Mouse (Mus musculus): Measurements from ENCODE around the gene Ccn2.

Gene Ccn2

GRCm38 (mm10) chr10:24640186-24640875 is 45.1 kb downstream of the Ccn2 start:
- no peak for DNase-seq (ENCODE audit: low read depth, low spot score)

GRCm38 (mm10) chr10:24641416-24642140 is 46.3 kb downstream of the Ccn2 start:
- no peak for DNase-seq (ENCODE audit: low read depth, low spot score)

GRCm38 (mm10) chr10:24642796-24643580 is 47.7 kb downstream of the Ccn2 start:
- DNase-seq (ENCODE audit: low read depth, low spot score) = no peak

- no peak for DNase-seq (ENCODE audit: low read depth, low spot score)
Observed at GRCm38 (mm10) chr10:24645169-24645568, 49.9 kb downstream of the Ccn2 start.
